In genomic region chr4:117836204-117836767, GRCm38 (mm10) we compare ENCODE assay signal across 8 mouse cellular contexts. TPM values are rescaled to one million over a fixed set of nuclear protein-coding genes. Genes with fewer than 3 reads are reported as not detected.
DNase-seq lines count a peak whose midpoint lies in the region; ATAC-seq and TF ChIP-seq lines count a peak whose summit lies in the region.

No protein-coding gene starts in this region.

- under 1% methylated on average over 48 of the region's 48 CpGs for WGBS in forebrain, embryonic 11.5 days
- under 1% methylated on average over 47 of the region's 48 CpGs for WGBS in heart, embryonic 16.5 days
- WGBS in liver, embryonic 15.5 days (ENCODE audit: insufficient replicate concordance), result under 1% methylated on average over 48 of the region's 48 CpGs
- under 1% methylated on average over 44 of the region's 48 CpGs for WGBS in neural tube, embryonic 11.5 days
- under 1% methylated on average over 47 of the region's 48 CpGs for WGBS in stomach, embryonic 16.5 days

- H3K4me1 ChIP-seq in E14TG2a.4 (replicated peaks; ENCODE audit: low read depth, low read length), result peaks cover 28% of the 10 kb centered on the region
- H3K4me1 ChIP-seq in forebrain, embryonic 11.5 days (replicated peaks; ENCODE audit: control insufficient read depth, insufficient read depth, low read length), result no peaks in the 10 kb centered on the region
- H3K4me1 ChIP-seq in heart, embryonic 16.5 days (ENCODE audit: control insufficient read depth, insufficient read depth, low read length), result peaks cover 18% of the 10 kb centered on the region
- peaks cover 83% of the 10 kb centered on the region for H3K4me1 ChIP-seq in liver, embryonic 15.5 days (replicated peaks)
- H3K4me1 ChIP-seq in neural tube, embryonic 11.5 days (ENCODE audit: control insufficient read depth, insufficient read depth, low read length), result peaks cover 4% of the 10 kb centered on the region; the same call in 1 of the 2 replicates
- H3K4me1 ChIP-seq in stomach, embryonic 16.5 days (ENCODE audit: control insufficient read depth, insufficient read depth, low read length), result peaks cover 43% of the 10 kb centered on the region

- peaks cover 65% of the 10 kb centered on the region for H3K27me3 ChIP-seq in E14TG2a.4 (ENCODE audit: insufficient read depth, low read length)
- no peaks in the 10 kb centered on the region for H3K27me3 ChIP-seq in forebrain, embryonic 11.5 days (ENCODE audit: control insufficient read depth, insufficient read depth, low read length)
- no peaks in the 10 kb centered on the region for H3K27me3 ChIP-seq in heart, embryonic 16.5 days (ENCODE audit: control insufficient read depth, insufficient read depth, low read length)
- no peaks in the 10 kb centered on the region for H3K27me3 ChIP-seq in liver, embryonic 15.5 days
- no peaks in the 10 kb centered on the region for H3K27me3 ChIP-seq in neural tube, embryonic 11.5 days (ENCODE audit: control insufficient read depth, insufficient read depth, low read length)
- H3K27me3 ChIP-seq in stomach, embryonic 16.5 days (ENCODE audit: control insufficient read depth, insufficient read depth, low read length), result no peaks in the 10 kb centered on the region

- H3K9ac ChIP-seq in forebrain, embryonic 11.5 days (ENCODE audit: low read length), result peak overlapping the region; percentile 84
- peak overlapping the region; percentile 80 for H3K9ac ChIP-seq in heart, embryonic 16.5 days (ENCODE audit: low read length)
- H3K9ac ChIP-seq in liver, embryonic 15.5 days, result peak overlapping the region; percentile 91
- peak overlapping the region; percentile 73 for H3K9ac ChIP-seq in neural tube, embryonic 11.5 days (ENCODE audit: low read length)
- H3K9ac ChIP-seq in stomach, embryonic 16.5 days (ENCODE audit: low read length), result peak overlapping the region; percentile 85

- peak overlapping the region; percentile 94 for H3K4me3 ChIP-seq in E14TG2a.4 (replicated peaks; ENCODE audit: low read length)
- H3K4me3 ChIP-seq in forebrain, embryonic 11.5 days (ENCODE audit: low read depth, low read length), result peak overlapping the region; percentile 78
- peak overlapping the region; percentile 76 for H3K4me3 ChIP-seq in heart, embryonic 16.5 days (ENCODE audit: low read length)
- H3K4me3 ChIP-seq in liver, embryonic 15.5 days (replicated peaks), result peak overlapping the region; percentile 88
- H3K4me3 ChIP-seq in neural tube, embryonic 11.5 days (ENCODE audit: low read depth, low read length), result peak overlapping the region; percentile 64
- peak overlapping the region; percentile 77 for H3K4me3 ChIP-seq in stomach, embryonic 16.5 days (replicated peaks; ENCODE audit: low read length)

- ATAC-seq in forebrain, embryonic 11.5 days (replicated peaks; ENCODE audit: low FRiP score), result peak; percentile 93
- ATAC-seq in heart, embryonic 16.5 days (replicated peaks; ENCODE audit: extremely low read depth, insufficient read depth, low FRiP score), result peak; percentile 88
- peak; percentile 73 for ATAC-seq in liver, embryonic 15.5 days (ENCODE audit: insufficient read depth)
- ATAC-seq in neural tube, embryonic 11.5 days (ENCODE audit: insufficient read depth, low FRiP score, low TSS enrichment), result peak; percentile 90
- peak; percentile 89 for ATAC-seq in stomach, embryonic 16.5 days (ENCODE audit: insufficient read depth, low FRiP score)

- H3K36me3 ChIP-seq in E14TG2a.4 (ENCODE audit: insufficient read depth, low read length), result no peaks in the 10 kb centered on the region
- H3K36me3 ChIP-seq in forebrain, embryonic 11.5 days (ENCODE audit: control insufficient read depth, insufficient read depth, low read length), result no peaks in the 10 kb centered on the region
- H3K36me3 ChIP-seq in heart, embryonic 16.5 days (ENCODE audit: control insufficient read depth, insufficient read depth), result no peaks in the 10 kb centered on the region
- peaks cover 46% of the 10 kb centered on the region for H3K36me3 ChIP-seq in liver, embryonic 15.5 days (replicated peaks)
- H3K36me3 ChIP-seq in neural tube, embryonic 11.5 days (ENCODE audit: control insufficient read depth, insufficient read depth, low read length), result no peaks in the 10 kb centered on the region
- no peaks in the 10 kb centered on the region for H3K36me3 ChIP-seq in stomach, embryonic 16.5 days (ENCODE audit: control insufficient read depth, insufficient read depth, low read length)

- peak; percentile 84 for DNase-seq in c-Kit-positive CD71-positive TER-119-negative erythroid progenitor cells, embryonic 14.5 days (ENCODE audit: low read depth)
- peak; percentile 94 for DNase-seq in forebrain, embryonic 11.5 days (ENCODE audit: low spot score)
- peak; percentile 94 to 98 for DNase-seq in kidney, postnatal 36 days
- peak; percentile 86 for DNase-seq in neural tube, embryonic 11.5 days (ENCODE audit: low spot score)

- H3K9me3 ChIP-seq in E14TG2a.4 (ENCODE audit: low read length), result no peaks in the 10 kb centered on the region
- no peaks in the 10 kb centered on the region for H3K9me3 ChIP-seq in forebrain, embryonic 11.5 days (ENCODE audit: control insufficient read depth, low read length)
- H3K9me3 ChIP-seq in heart, embryonic 16.5 days (replicated peaks; ENCODE audit: control insufficient read depth, low read length), result no peaks in the 10 kb centered on the region
- no peaks in the 10 kb centered on the region for H3K9me3 ChIP-seq in liver, embryonic 15.5 days (replicated peaks)
- H3K9me3 ChIP-seq in neural tube, embryonic 11.5 days (ENCODE audit: control insufficient read depth, low read length), result no peaks in the 10 kb centered on the region
- H3K9me3 ChIP-seq in stomach, embryonic 16.5 days (replicated peaks; ENCODE audit: control insufficient read depth, low read length), result no peaks in the 10 kb centered on the region

- H3K27ac ChIP-seq in forebrain, embryonic 11.5 days (ENCODE audit: low read depth, low read length), result peak overlapping the region; percentile 58
- peak overlapping the region; percentile 64 for H3K27ac ChIP-seq in heart, embryonic 16.5 days (ENCODE audit: low read length)
- peak overlapping the region; percentile 99 for H3K27ac ChIP-seq in liver, embryonic 15.5 days (replicated peaks)
- no peak overlapping the region; the same call in 1 of the 2 replicates for H3K27ac ChIP-seq in neural tube, embryonic 11.5 days (ENCODE audit: low read depth, low read length)
- peak overlapping the region; percentile 88 for H3K27ac ChIP-seq in stomach, embryonic 16.5 days (ENCODE audit: low read length)

- no peak for TF ChIP-seq CTCF in E14TG2a.4 (conservative IDR thresholded peaks at IDR 0.05; ENCODE audit: low read length)

- H3K4me2 ChIP-seq in forebrain, embryonic 11.5 days (ENCODE audit: low read depth, low read length, severe bottlenecking), result peak overlapping the region; percentile 95
- peak overlapping the region; percentile 74 for H3K4me2 ChIP-seq in heart, embryonic 16.5 days (ENCODE audit: low read depth, low read length)
- H3K4me2 ChIP-seq in liver, embryonic 15.5 days, result peak overlapping the region; percentile 77
- peak overlapping the region; percentile 96 for H3K4me2 ChIP-seq in neural tube, embryonic 11.5 days (ENCODE audit: low read depth)
- peak overlapping the region; percentile 83 for H3K4me2 ChIP-seq in stomach, embryonic 16.5 days (ENCODE audit: low read depth, low read length)

RNA-seq across cellular contexts. Expression of gene Slc6a9, which starts 2.0 kb away (rescaled TPM):
- 8.1 and 9.0 TPM in 2 replicates for polyA plus RNA-seq in forebrain, embryonic 11.5 days (2014; fragmentation: Nextera tagmentation; extraction: Ambion mirVana)
- polyA plus RNA-seq in heart, embryonic 16.5 days (2015; fragmentation: Nextera tagmentation; extraction: Ambion mirVana), result 5.3 and 6.7 TPM in 2 replicates
- 56.1 and 56.4 TPM in 2 replicates for polyA plus RNA-seq in liver, embryonic 15.5 days (2015; fragmentation: Nextera tagmentation; extraction: Ambion mirVana)
- polyA plus RNA-seq in neural tube, embryonic 11.5 days (2014; fragmentation: Nextera tagmentation; extraction: Ambion mirVana), result 7.4 and 8.4 TPM in 2 replicates
- 15.4 and 16.9 TPM in 2 replicates for polyA plus RNA-seq in stomach, embryonic 16.5 days (2015; fragmentation: Nextera tagmentation; extraction: Ambion mirVana)

RNA-seq across cellular contexts. Expression of gene Ccdc24, which starts 36.1 kb away (rescaled TPM):
- 1.7 and 2.1 TPM in 2 replicates for polyA plus RNA-seq in forebrain, embryonic 11.5 days (2014; fragmentation: Nextera tagmentation; extraction: Ambion mirVana)
- polyA plus RNA-seq in heart, embryonic 16.5 days (2015; fragmentation: Nextera tagmentation; extraction: Ambion mirVana), result 0.51 and 0.55 TPM in 2 replicates
- 1.2 TPM in 2 replicates for polyA plus RNA-seq in liver, embryonic 15.5 days (2015; fragmentation: Nextera tagmentation; extraction: Ambion mirVana)
- polyA plus RNA-seq in neural tube, embryonic 11.5 days (2014; fragmentation: Nextera tagmentation; extraction: Ambion mirVana), result 0.81 and 1.8 TPM in 2 replicates
- polyA plus RNA-seq in stomach, embryonic 16.5 days (2015; fragmentation: Nextera tagmentation; extraction: Ambion mirVana), result 0.62 and 1.6 TPM in 2 replicates

RNA-seq across cellular contexts. Expression of gene B4galt2, which starts 47.0 kb away (rescaled TPM):
- 31.3 and 34.5 TPM in 2 replicates for polyA plus RNA-seq in forebrain, embryonic 11.5 days (2014; fragmentation: Nextera tagmentation; extraction: Ambion mirVana)
- polyA plus RNA-seq in heart, embryonic 16.5 days (2015; fragmentation: Nextera tagmentation; extraction: Ambion mirVana), result 8.6 and 9.5 TPM in 2 replicates
- polyA plus RNA-seq in liver, embryonic 15.5 days (2015; fragmentation: Nextera tagmentation; extraction: Ambion mirVana), result 1.0 and 1.4 TPM in 2 replicates
- polyA plus RNA-seq in neural tube, embryonic 11.5 days (2014; fragmentation: Nextera tagmentation; extraction: Ambion mirVana), result 30.9 and 32.1 TPM in 2 replicates
- 11.4 and 14.6 TPM in 2 replicates for polyA plus RNA-seq in stomach, embryonic 16.5 days (2015; fragmentation: Nextera tagmentation; extraction: Ambion mirVana)

RNA-seq across cellular contexts. Expression of gene Atp6v0b, which starts 50.8 kb away (rescaled TPM):
- polyA plus RNA-seq in forebrain, embryonic 11.5 days (2014; fragmentation: Nextera tagmentation; extraction: Ambion mirVana), result 187 and 195 TPM in 2 replicates
- polyA plus RNA-seq in heart, embryonic 16.5 days (2015; fragmentation: Nextera tagmentation; extraction: Ambion mirVana), result 229 and 244 TPM in 2 replicates
- 168 and 195 TPM in 2 replicates for polyA plus RNA-seq in liver, embryonic 15.5 days (2015; fragmentation: Nextera tagmentation; extraction: Ambion mirVana)
- 235 and 249 TPM in 2 replicates for polyA plus RNA-seq in neural tube, embryonic 11.5 days (2014; fragmentation: Nextera tagmentation; extraction: Ambion mirVana)
- polyA plus RNA-seq in stomach, embryonic 16.5 days (2015; fragmentation: Nextera tagmentation; extraction: Ambion mirVana), result 224 and 241 TPM in 2 replicates

RNA-seq across cellular contexts. Expression of gene Dph2, which starts 55.5 kb away (rescaled TPM):
- polyA plus RNA-seq in forebrain, embryonic 11.5 days (2014; fragmentation: Nextera tagmentation; extraction: Ambion mirVana), result 28.4 and 32.4 TPM in 2 replicates
- 12.5 and 15.1 TPM in 2 replicates for polyA plus RNA-seq in heart, embryonic 16.5 days (2015; fragmentation: Nextera tagmentation; extraction: Ambion mirVana)
- 5.9 and 6.9 TPM in 2 replicates for polyA plus RNA-seq in liver, embryonic 15.5 days (2015; fragmentation: Nextera tagmentation; extraction: Ambion mirVana)
- 23.8 and 25.0 TPM in 2 replicates for polyA plus RNA-seq in neural tube, embryonic 11.5 days (2014; fragmentation: Nextera tagmentation; extraction: Ambion mirVana)
- 16.5 and 19.4 TPM in 2 replicates for polyA plus RNA-seq in stomach, embryonic 16.5 days (2015; fragmentation: Nextera tagmentation; extraction: Ambion mirVana)
